Mouse (Mus musculus) hindbrain, postnatal 0 days (tissue): Measurements from ENCODE around the gene Tnfaip2. TPM values are rescaled to one million over a fixed set of nuclear protein-coding genes. Genes with fewer than 3 reads are reported as not detected.

Source experiments
- ATAC-seq: fragments of 200-750 bp; cut with Nextera tagmentation; 2 replicates; pipeline ENCODE4 v1.8.0; 2017; ENCODE audit warnings: mild to moderate bottlenecking, moderate TSS enrichment, moderate library complexity
- DNase-seq: peaks from one replicate; pipeline ENCODE4 v3.0.0-alpha.2; 2015; ENCODE audit warnings: low spot score
- H3K27ac ChIP-seq: fragments of 300-500 bp; sonication (generic); 2 replicates; pipeline ENCODE4 v1.5.1; 2014; ENCODE audit warnings: mild to moderate bottlenecking
- H3K27me3 ChIP-seq: fragments of 300-500 bp; sonication (generic); 2 replicates; pipeline ENCODE4 v1.6.1; 2014; ENCODE audit warnings: low read length, mixed read lengths; ENCODE audit not compliant: insufficient read depth
- H3K36me3 ChIP-seq: fragments of 300-500 bp; sonication (generic); 2 replicates; pipeline ENCODE4 v1.6.1; 2014; ENCODE audit warnings: low read length, mixed read lengths; ENCODE audit not compliant: insufficient read depth
- H3K4me1 ChIP-seq: fragments of 300-500 bp; sonication (generic); 2 replicates; pipeline ENCODE4 v1.6.1; 2014; ENCODE audit warnings: antibody characterized with exemption, low read length, mixed read lengths; ENCODE audit not compliant: insufficient read depth
- H3K4me2 ChIP-seq: fragments of 300-500 bp; sonication (generic); 2 replicates; pipeline ENCODE4 v1.6.1; 2014; ENCODE audit warnings: low read depth, mild to moderate bottlenecking, low read length, moderate library complexity, mixed read lengths
- H3K4me3 ChIP-seq: fragments of 300-500 bp; sonication (generic); 2 replicates; pipeline ENCODE4 v1.5.1; 2014; ENCODE audit warnings: low read length
- H3K9ac ChIP-seq: fragments of 300-500 bp; sonication (generic); replicated peaks from 2 replicates; pipeline ENCODE4 v1.6.1; 2014; ENCODE audit warnings: mild to moderate bottlenecking, low read length, moderate library complexity, mixed read lengths
- H3K9me3 ChIP-seq: fragments of 300-500 bp; sonication (generic); 2 replicates; pipeline ENCODE4 v1.6.1; 2016; ENCODE audit warnings: low read length, mixed read lengths
- CTCF ChIP-seq: IDR thresholded peaks from 2 replicates; pipeline ENCODE4 v1.5.1; 2016; ENCODE audit warnings: antibody characterized with exemption, control low read depth, low read depth
- WGBS: fragments of 180-500 bp; shearing (Covaris S2); extraction: QIAGEN DNeasy Blood & Tissue Kit; methylation state at CpG from one replicate; pipeline ENCODE4 v1.1.7; 2014; 5-methylcytosine and 5-hydroxymethylcytosine counted together
- polyA plus RNA-seq: library from polyadenylated mRNA; unstranded; fragments of >200 nt; fragmentation: Nextera tagmentation; extraction: Ambion mirVana; gene quantifications from 2 replicates; pipeline ENCODE4 v1.2.1, GENCODE M21; 2015
- total RNA-seq: library from RNA; depleted of rRNA; stranded (reverse); fragments of >200 nt; gene quantifications from 2 replicates; pipeline ENCODE4 v1.2.3, GENCODE M21; 2014; rRNA removed

Tnfaip2 gene
- total and polyA plus RNA-seq, 2 experiments from 2014 or later: 0.99 to 1.4 TPM

DNA sequence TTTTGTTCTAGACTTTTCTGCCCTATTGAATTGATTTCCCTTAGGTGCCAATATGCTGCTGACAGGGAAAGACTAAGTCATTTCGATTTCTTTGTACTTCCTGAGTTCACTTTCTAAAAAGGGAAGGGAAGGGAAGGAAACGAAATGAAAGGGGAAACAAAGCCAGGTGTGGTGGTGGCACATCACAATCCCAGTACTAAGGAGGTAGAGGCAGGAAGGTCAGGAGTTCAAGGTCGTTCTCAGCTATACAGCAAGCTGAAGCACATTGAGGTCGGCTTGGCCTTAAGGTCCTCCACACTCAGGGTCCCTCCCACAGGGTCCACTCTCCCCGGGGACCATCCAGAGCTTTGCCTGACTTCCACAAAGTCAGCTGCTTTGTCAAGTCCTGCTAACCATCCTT lies 61.3 kb downstream of the Tnfaip2 start:
- no peak overlapping the region for H3K4me2 ChIP-seq
- no peak for TF ChIP-seq CTCF
- no peak for DNase-seq

More for the DNA sequence above, 61.3 kb downstream of the Tnfaip2 start:
- WGBS: 73% methylated on average over 5 of the region's 5 CpGs
- H3K4me1 ChIP-seq: no peaks in the 10 kb centered on the region
- H3K27me3 ChIP-seq: no peaks in the 10 kb centered on the region
- no peak overlapping the region for H3K9ac ChIP-seq
- H3K4me3 ChIP-seq: no peak overlapping the region
- no peak for ATAC-seq
- no peaks in the 10 kb centered on the region for H3K9me3 ChIP-seq
- no peak overlapping the region for H3K27ac ChIP-seq
- H3K36me3 ChIP-seq: no peaks in the 10 kb centered on the region

Other genes with a start within 250 kb of the Tnfaip2 start
- 82.6 and 133 TPM in 2 replicates for gene Amn, start 171.4 kb upstream of the Tnfaip2 start, total RNA-seq
- gene Amn, start 171.4 kb upstream of the Tnfaip2 start, polyA plus RNA-seq: 97.6 and 106 TPM in 2 replicates
- 229 and 236 TPM in 2 replicates for gene Cdc42bpb, start 64.8 kb upstream of the Tnfaip2 start, total RNA-seq
- 28.4 and 30.4 TPM in 2 replicates for gene Cdc42bpb, start 64.8 kb upstream of the Tnfaip2 start, polyA plus RNA-seq
- gene Lbhd2, start 35.7 kb upstream of the Tnfaip2 start, total RNA-seq: 4.3 and 11.8 TPM in 2 replicates
- 6.0 and 7.8 TPM in 2 replicates for gene Lbhd2, start 35.7 kb upstream of the Tnfaip2 start, polyA plus RNA-seq
- 0.99 and 2.9 TPM in 2 replicates for gene Exoc3l4, start 25.5 kb upstream of the Tnfaip2 start, total RNA-seq
- 1.7 and 2.3 TPM in 2 replicates for gene Exoc3l4, start 25.5 kb upstream of the Tnfaip2 start, polyA plus RNA-seq
- gene Gm266, start 43.4 kb downstream of the Tnfaip2 start, total RNA-seq: 11.5 and 22.1 TPM in 2 replicates
- gene Gm266, start 43.4 kb downstream of the Tnfaip2 start, polyA plus RNA-seq: 11.8 TPM in 2 replicates
- 197 and 343 TPM in 2 replicates for gene Eif5, start 95.5 kb downstream of the Tnfaip2 start, total RNA-seq
- gene Eif5, start 95.5 kb downstream of the Tnfaip2 start, polyA plus RNA-seq: 576 and 621 TPM in 2 replicates
- gene Mark3, start 132.1 kb downstream of the Tnfaip2 start, total RNA-seq: 116 and 128 TPM in 2 replicates
- 38.4 and 41.0 TPM in 2 replicates for gene Mark3, start 132.1 kb downstream of the Tnfaip2 start, polyA plus RNA-seq
- gene Ckb, start 229.9 kb downstream of the Tnfaip2 start, total RNA-seq: 3,255 and 3,584 TPM in 2 replicates
- 2,405 and 2,624 TPM in 2 replicates for gene Ckb, start 229.9 kb downstream of the Tnfaip2 start, polyA plus RNA-seq
- gene Trmt61a, start 235.6 kb downstream of the Tnfaip2 start, total RNA-seq: 29.7 and 32.7 TPM in 2 replicates
- 9.2 TPM in 2 replicates for gene Trmt61a, start 235.6 kb downstream of the Tnfaip2 start, polyA plus RNA-seq